Mouse (Mus musculus) heart, postnatal 0 days (tissue): ENCODE data around the gene Sac3d1.

Experiments used
- CTCF ChIP-seq: IDR thresholded peaks from 2 replicates; pipeline ENCODE4 v1.5.1; 2016; ENCODE audit warnings: antibody characterized with exemption, control low read depth, low read depth
- EP300 ChIP-seq: IDR thresholded peaks from 2 replicates; pipeline ENCODE4 v1.6.1; 2016; ENCODE audit warnings: antibody characterized with exemption, low read depth

DNA sequence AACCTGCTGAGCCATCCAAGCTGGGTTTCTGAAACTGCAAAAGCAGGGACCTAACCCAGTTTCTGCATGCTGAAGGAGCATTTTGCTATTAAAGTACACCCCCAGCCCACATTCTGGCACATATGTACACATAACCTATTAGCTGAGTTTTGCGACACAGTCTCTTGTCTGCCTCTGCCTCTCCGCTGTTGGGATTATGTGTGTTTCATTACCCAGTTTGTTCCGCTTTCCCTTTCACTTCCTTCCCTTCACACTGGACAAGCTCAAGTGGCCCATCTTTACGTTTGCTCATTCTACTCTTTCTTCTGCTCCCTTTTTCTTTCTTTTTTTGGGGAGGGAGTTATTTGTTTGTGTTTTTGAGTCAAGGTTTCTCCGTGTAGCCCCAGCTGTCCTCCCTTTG, 44.6 kb downstream of the Sac3d1 start:
- TF ChIP-seq CTCF (no peak), EP300 (no peak)
